Mouse (Mus musculus) embryo, embryonic 10 days (tissue): ENCODE data around the gene Swt1.
"Not testable (repeated sequence)": the region's sequence is repeated elsewhere in the genome, so short reads cannot be mapped to it uniquely, and the experiment has no call there.

Experiments used
- DNase-seq: peaks from one replicate; pipeline ENCODE4 v3.0.0-alpha.2; 2015; ENCODE audit warnings: low spot score

Swt1 gene

DNA sequence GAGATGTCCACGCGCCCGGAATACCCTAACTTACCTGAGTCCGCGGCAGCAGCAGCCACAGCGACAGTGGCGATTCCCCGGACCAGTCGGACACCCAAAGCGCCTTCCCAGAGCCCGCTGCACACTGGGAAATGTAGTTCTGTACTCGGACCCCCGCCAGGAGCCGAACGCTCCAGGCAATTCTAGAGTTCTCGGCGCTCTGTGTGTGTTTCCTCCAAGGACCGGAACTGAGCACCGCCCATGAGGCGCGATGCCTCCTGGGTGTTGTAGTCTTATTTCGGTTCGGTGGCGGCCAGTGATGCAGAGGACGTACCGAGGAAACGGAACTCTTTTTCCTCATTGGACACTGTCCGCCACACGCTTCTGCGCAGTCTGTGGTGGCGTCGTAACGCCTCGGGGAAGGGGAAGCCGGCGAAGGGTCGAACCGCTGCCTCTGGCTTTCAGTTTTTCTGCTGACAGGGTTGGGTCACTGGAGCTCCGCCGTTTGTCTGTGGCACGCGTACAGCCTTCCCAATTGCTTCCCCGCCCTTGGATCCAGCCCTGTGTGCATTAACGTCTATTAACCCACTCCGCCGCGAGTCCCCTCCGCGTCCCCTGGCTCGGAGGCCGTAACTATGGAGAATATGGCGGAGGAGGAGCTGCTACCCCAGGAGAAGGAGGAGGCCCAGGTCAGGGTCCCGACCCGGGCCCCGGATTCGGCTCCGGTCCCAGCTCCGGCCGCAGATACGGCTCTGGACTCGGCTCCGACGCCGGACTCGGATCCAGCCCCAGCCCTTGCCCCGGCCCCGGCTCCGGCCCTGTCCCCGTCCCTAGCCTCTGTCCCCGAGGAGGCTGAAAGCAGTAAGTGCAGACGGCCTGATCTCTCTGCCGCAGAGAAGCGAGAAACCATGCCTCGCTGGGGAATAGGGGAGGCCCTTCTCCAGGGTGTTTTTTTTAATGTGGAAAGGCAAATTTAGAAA, at the start of gene Swt1, which contains the start of gene Trmt1l:
Swt1 (minus strand) TSS at position 193 of the 959 bp plus-strand sequence.
Trmt1l (plus strand) TSS at position 280 of the 959 bp plus-strand sequence.
- peak; percentile 100 for DNase-seq

DNA sequence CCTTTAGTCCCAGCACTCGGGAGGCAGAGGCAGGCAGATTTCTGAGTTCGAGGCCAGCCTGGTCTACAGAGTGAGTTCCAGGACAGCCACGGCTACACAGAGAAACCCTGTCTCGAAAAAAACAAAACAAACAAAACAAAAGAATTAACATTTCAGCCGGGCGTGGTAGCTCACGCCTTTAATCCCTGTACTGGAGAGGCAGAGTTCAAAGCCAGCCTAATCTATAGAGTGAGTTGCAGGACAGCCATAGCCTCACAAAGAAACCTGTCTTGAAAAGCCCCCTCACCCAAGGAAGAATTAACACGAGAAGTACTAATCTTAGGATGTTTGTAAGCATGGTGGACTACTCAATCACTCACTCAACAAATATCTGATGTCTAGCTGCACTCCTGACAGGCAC, 44.1 kb upstream of the Swt1 start:
- DNase-seq: not testable (repeated sequence)

DNA sequence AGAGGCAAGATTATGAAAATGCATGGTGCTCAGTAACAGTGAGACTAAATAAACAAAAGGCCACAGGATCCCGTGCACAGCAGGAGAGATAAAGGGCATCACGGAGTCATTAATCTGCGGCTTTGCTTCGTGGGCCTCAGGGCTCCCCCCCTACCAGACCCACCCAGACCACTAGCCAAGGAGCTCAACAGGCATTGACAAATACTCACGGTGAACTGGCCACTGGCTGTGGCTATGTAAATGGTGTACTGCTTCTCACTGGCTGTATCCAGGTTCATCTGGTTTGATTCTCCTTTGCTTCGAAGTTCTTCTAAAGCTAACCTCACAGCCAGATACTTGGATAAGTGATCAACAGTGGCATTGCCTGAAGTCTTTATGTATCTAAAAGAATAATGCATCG, 43.2 kb upstream of the Swt1 start:
- no peak for DNase-seq

DNA sequence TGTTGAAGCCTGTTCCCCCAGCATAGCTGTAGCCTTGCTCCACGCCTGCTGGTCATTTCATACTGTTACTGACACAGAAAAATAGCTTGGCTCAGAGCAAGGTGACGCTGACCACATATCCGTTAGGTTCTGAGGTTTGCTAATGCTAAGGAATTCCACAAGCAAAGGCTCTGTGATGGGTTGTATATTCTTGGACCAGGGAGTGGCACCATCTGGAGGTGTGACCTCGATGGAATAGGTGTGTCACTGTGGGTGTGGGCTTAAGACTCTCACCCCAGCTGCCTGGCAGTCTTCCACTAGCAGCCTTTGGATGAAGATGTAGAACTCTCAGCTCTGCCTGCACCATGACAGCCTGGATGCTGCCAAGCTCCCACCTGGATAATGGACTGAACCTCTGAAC, 38.3 kb upstream of the Swt1 start:
- DNase-seq: no peak

DNA sequence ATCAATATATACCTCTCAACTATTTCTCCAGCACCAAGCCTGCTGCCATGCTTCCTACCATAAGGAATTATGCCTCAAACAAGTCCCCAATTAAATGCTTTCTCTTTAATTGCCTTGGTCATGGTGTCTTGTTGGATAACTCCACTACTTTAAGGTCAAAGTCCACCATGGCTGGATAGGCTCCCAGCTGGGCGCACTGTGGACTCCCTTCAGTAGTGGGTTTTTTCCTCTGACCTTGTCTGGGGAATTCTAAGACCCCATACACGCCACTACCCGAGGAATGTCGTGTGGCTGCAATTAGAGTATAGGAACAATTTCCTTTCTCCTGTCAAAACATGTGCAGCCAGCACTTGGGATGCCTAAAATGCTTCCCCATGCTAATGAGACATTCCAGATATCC, 36.7 kb upstream of the Swt1 start:
- peak; percentile 24 for DNase-seq

DNA sequence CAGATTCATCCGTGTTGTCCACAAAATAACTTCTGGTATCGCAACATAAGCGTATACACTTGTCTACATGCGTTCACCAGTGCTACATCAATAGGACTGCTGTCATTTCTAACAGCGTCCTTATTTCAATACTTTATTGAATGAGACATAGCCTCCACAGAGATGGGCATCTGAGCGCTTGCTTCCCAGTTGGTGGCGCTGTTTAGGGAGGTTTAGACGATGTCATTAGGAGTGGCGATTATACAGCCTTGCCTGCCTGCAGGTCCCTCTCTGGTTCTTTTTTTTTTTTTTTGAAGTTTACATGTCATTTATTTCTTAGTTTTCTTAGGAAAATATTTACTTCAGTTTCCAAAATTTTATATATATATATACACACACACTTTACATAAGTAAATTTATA, 33.0 kb upstream of the Swt1 start:
- peak; percentile 53 for DNase-seq

DNA sequence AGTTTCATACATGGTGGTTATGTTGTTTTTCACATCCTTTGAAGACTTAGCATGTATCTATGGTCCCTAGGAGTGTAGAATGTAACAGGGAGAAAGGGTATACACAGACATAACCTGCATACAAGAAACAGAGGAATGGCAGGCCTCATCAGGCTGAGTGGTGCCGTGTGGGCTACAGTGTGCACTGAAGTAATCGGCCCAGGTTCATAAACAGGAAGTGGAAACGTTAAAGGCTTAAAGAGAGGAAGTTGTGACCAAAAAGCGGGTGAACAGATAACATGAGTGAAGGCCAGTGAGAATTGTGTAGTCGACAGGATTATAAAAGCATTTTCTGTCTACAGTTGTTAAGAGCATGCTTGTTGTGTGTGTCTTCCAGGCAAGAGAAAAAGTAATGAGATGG, 28.8 kb upstream of the Swt1 start:
- DNase-seq: no peak

DNA sequence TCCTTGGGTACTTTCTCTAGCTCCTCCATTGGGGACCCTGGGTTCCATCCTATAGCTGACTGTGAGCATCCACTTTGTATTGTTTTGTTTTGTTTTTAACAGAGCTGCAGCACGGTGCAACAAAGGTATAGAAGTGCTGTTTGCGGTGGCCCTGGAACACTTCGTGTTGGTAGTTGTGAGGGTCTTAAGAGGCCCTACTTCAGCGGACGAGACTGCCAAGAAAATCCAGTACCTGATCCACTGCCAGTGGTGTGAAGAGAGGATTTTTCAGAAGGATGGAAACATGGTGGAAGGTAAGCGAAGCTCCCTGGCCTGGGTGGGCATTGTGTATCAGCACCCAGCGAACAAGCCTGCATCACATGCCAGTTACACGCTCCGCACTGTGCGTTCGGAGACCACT, 23.7 kb upstream of the Swt1 start:
- no peak for DNase-seq

DNA sequence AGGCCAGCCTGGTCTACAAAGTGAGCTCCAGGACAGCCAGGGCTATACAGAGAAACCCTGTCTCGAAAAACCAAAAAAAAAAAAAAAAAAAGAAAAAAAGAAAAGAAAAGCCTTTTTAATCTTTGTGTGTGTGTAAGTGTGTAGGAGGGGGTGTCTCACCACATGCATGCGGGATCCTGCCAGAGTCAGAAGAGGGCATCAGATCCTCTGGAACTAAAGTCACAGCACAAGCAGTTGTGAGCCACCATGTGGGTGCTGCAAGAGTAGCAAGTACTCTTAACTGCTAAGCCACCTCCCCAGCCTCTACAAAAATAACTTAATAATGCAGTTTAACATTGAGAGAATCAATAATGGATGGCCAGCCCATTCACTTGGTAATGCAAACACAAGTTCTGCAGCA, 22.6 kb upstream of the Swt1 start:
- no peak for DNase-seq

DNA sequence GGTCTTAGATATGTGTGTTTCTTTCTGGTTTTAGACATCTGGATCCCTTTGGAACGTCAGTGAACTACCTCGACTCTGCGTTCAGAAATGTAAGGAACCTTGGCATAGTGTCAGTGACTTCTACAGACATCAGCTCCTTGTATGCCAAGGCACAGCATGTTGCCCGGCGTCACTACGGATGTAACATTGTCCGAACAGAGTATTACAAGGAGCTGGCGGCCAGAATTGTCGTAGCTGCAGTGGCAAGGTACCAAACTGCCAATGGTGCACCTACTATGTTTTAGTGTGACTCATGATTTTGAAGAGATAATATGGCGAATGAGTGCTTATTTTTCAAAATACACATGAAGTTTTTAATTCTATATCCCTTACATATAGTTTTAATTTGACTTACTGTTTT, 21.6 kb upstream of the Swt1 start:
- DNase-seq: no peak

DNA sequence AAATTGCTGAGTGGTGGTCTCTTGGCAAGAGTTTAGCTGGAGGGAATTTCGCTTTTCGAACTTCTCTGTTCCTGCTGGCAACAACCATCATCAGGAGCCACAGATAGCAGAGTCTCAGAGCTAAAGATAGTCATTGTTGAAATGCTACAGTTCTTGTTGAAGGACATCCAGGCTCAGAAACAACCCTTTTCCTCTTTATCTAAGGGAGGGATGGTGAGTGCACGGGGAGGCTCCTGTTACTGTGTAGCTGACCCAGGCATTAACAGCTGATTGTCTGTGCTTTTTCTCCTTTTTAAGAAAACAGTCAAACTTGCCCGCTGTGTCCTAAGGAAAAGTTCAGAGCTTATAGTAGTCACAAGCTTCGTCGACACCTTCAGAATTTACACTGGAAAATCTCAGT, 7.2 kb upstream of the Swt1 start:
- DNase-seq: no peak

DNA sequence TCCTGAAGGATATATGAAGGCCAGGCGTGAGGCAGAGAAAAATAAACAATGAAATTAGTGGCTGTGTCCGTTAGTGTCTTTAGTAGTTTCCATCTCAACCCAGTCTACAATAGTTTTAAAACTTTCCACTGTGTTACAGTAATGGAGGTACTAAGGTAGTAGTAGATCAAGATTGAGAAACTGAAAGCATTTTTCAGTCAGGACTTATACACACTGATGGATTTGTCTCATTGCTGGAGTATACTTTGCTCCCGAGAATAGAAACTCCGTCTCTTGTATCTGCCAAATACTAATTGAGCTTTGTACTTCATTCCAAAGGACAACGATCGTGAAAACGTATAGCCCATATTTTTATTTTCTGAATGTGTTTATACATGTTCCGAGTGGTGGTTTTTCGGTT, 1.1 kb upstream of the Swt1 start:
- DNase-seq: no peak

DNA sequence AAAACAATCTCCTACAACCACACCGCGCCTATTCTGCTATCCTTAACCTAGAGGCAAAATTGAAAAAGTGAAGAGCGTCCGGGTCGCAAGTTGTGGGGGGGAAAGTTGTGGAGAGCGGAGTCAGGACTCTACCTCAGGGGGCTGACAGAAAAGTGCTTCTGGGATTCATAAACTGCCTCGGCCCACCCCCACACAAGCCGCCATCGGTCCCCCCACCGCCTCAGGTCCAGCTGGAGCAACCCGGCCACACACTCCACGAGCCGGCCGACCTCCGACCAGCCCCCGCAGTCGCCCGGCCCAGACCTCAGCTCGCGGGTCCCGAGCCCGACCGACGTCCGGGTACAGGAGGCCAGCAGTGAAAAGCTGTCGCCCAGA, 380 bp downstream of the Swt1 start:
- no peak for DNase-seq

DNA sequence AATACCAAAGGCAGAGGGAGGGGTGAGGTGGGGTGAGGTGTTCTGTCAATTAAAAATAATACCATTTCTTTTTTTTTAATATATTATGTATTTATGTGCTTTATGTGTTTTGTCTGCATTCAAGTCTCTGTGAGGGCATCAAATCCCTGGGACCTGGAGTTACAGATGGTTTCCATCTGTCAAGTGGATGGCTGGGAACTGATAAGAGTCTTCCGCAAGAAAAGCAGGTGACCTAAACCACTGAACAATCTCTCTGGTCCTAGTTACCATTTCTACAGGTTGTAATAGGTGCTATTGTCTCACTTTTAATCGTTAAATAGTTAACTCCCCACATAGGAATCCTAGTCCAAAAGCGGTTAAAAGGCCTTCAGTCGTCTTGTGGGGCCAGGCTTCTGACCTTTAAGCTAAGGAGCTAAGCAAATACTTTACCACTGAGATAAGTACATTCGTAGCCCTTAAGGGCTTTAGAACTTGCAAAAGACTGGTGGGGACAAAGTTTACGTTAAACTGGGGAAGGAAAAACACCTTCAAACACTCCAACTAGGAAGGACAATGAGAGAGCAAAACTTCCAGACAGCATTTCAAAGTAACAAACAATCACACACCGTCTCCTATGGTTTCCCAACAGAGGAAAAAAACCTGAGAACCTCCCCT, 1.2 kb downstream of the Swt1 start:
- DNase-seq: no peak

DNA sequence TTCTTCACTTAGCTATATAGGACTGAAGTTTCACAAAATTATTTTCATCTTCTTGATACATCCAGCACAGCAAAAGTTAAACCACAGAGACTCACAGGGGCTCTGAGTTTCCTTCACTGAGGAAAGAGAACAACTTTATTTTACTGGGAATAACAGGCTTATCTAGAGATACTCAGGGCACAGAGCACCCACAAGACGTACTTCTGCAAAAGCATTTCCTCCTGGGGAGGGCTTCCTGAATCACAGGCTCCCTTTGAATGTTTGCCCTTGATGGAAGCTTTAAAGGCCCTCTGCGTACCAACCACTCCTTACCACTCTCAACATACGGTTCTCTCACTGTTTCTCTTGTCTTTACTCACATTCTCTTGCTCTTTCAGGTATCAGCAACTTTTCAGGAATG, 6.1 kb downstream of the Swt1 start:
- no peak for DNase-seq

DNA sequence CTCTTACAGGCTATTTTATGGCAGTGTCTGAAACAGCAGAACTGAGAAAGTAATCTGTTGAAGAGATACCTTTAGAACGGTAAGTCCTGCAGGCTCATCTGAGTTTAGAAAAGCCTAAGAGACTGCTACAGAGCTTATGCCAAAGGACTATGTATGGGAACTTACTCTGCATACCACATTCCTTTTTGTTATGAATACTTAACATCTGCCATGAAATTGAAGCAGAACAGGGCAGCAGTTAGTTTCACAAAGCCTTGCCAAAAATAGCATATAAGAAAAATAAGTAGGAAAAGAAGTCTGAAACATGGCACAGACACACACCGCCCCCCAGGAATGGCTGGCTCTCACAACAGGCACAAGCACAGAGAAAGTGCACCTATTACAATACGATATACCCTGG, 18.4 kb downstream of the Swt1 start:
- DNase-seq: no peak

DNA sequence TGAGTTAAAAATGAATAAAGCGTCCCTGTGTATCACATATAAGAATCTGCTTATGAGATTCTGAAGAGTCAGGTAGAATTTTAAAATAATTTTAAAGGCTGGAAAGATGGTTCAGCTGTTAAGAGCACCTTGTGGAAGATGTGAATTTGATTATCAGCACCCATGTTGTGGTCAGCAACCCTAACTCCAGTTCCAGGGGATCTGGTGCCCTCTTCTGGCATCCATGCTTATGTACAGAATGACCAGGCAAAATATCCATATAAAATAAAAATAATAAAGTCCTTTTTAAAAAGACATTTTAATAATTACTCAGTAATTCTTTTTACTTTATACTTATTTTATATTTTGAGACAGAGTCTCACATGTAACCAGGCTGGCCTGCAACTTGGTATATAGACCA, 38.2 kb downstream of the Swt1 start:
- DNase-seq: peak; percentile 61

DNA sequence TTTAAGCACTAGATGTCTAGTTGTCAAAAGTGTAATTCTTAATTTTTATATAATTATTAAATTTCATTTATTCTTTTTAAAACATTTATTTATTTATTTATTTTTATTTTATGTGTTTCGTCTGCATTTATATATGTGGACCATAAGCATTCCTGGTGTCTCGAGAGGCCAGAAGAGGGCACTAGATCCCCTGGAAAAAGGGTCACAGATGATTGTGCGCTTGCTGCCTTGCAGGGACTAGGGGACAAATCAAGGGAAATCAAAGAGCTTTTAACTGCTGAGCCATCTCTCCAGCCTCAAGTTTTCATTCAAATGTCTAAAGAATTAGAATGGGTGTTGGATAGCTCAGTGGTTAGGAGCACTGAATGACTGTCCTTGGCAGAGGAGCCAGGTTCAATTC, 50.9 kb downstream of the Swt1 start:
- DNase-seq: peak; percentile 42

DNA sequence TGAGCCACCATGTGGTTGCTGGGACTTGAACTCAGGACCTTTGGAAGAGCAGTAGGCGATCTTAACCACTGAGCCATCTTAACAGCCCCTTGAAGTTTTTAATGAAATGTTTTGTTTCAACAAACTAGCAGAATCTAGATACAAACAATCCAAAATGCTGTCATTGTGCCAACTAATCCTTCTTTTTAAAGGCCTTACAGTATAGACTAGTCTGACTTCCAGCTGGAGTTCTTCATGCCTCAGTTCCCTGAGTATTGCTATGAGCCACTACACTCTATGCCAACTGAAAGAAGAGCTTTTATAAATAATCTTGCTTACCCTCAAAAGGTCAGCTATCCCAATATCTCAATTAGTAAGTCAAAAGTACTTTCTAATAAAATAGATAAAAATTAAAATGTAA, 55.4 kb downstream of the Swt1 start:
- no peak for DNase-seq

DNA sequence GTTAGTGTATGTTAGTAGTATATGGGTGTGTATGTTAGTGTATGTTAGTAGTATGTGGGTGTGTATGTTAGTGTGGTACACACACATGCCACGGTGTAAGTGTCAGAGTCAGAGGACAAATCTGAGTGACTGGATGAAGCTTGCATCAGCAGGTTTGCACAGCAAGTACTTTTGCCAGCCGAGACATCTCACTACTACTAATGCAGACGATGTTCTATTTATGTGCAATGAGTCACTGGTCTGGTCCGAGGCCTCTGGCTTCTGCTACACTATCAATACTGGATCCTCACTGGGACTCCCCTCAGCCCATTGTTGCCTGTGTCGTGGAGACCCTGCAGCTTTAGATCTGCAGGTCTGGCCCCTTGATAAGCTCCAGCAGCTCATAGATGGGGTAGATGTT, 56.7 kb downstream of the Swt1 start:
- DNase-seq: no peak

DNA sequence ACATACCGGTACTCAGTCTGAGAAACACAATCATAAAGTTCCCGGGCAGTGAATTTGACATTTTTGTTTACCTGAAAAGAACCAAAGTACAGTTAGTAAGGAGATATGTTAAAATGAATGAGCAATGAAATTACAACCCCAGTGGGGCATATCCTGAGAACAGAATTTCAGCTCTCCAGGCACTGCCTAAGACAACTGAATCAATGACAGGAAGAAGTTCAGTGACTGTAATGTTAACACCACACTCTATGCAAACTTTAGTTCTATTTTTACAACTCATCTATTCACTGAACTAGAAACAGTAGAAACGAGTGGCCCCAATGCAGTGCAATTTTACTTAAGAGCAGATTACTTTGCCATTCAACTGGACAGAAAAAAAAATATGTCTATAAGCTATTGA, 57.7 kb downstream of the Swt1 start:
- no peak for DNase-seq

DNA sequence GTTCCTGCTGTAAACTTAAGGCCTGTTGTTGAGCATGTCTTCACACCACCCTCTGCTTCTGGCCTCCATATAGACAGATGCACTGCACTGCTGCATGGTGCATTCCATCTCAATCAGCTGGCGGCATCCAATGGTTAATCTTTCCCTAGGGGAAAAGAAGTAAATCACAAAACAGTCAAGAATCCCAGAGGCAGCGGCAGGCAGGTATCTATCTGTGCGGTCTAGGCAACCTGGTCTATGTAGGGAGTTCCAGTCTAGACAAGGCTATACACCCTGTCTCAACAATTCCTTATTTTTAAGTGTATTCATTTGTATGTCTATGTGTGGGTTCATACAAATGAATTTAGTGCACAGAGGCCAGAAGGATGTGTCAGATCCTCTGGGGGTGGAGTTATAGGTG, 59.8 kb downstream of the Swt1 start:
- no peak for DNase-seq

DNA sequence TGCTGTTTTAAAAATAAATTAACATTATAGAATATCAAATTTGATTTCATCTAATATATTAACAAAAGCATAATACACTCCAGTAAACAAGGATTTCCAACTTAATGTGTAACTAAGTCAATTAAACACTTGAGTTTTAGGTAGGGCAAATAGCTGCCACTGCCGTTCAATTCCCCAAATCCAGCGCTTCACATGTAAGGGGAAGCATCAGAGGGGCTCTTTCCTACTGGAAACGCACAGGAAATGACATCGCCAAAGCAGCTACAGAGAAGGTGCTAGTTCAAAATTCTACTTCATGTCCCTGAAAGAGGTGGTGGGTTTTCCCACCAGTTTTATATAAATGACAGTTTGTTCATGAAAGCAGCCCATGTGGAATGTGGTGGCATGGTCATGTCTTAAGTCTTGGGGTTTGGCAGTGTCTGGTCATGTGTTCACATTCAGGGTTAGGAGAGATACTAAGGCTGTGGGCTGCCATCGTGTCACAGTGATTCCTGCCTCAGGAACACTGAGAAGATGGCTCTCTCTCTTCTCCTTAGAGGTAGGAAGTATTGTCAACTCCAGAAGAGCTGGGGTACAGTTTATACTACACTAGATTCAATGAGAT, 60.4 kb downstream of the Swt1 start:
- DNase-seq: no peak
